Mouse (Mus musculus): ENCODE measurements around the gene Fstl1.

DNA sequence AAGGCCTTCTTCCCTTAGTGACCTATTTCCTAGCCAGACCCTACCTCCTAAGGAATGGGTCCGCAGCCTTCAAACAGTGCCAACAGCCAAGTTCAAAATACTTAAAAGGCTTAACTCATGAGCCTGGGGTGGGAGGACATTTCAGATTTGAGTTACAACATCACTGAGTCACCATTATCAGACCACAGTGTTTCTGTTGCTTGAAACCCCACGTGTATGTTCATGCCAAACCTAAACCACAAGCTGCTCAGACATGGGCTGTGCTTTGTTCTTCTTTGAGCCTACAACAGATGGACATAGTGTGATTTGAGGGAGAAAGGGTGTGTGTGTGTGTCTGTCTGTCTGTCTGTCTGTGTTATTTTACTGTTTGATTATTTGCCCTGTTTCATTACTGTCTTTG lies 24.4 kb downstream of the Fstl1 start:
- no peak for TF ChIP-seq CTCF (IDR thresholded peaks at IDR 0.05; ENCODE audit: low read depth, low read length)
- no peak for TF ChIP-seq POLR2A (IDR thresholded peaks at IDR 0.05; ENCODE audit: insufficient read depth, low read length)
